Mouse (Mus musculus): ENCODE measurements at regions not wholly inside any gene's neighbourhood (a gene's known extent, or its start where the extent isn't known, plus 50 kb on each side); places are given as distances from the start of the nearest gene placed in this dataset.

- no peak overlapping the region for H3K4me3 ChIP-seq (ENCODE audit: insufficient read depth, poor library complexity, severe bottlenecking)
- H3K79me2 ChIP-seq (ENCODE audit: control insufficient read depth, insufficient read depth), result no peaks in the 10 kb centered on the region
- no peak for TF ChIP-seq USF1 (IDR thresholded peaks at IDR 0.05; ENCODE audit: low read depth)
- no peak for TF ChIP-seq MYOG (IDR thresholded peaks at IDR 0.05; ENCODE audit: control insufficient read depth, extremely low read depth, insufficient read length)
- H3K79me3 ChIP-seq (ENCODE audit: low read depth), result no peaks in the 10 kb centered on the region
- no peak overlapping the region for H3ac ChIP-seq (ENCODE audit: control insufficient read depth, insufficient read length, low read depth)
- H3K36me3 ChIP-seq (ENCODE audit: control insufficient read depth, insufficient read depth), result no peaks in the 10 kb centered on the region
- H3K27me3 ChIP-seq (ENCODE audit: control insufficient read depth, insufficient read depth, insufficient read length), result no peaks in the 10 kb centered on the region
Measured at GRCm38 (mm10) chr13:44042730-44043493, 258.3 kb downstream of the Cd83 start.

- H3K27me3 ChIP-seq (ENCODE audit: control insufficient read depth, insufficient read depth, insufficient read length), result no peaks in the 10 kb centered on the region
- H3K4me3 ChIP-seq (ENCODE audit: insufficient read depth, poor library complexity, severe bottlenecking), result no peak overlapping the region
- TF ChIP-seq CTCF (IDR thresholded peaks at IDR 0.05; ENCODE audit: control insufficient read depth, insufficient read depth, insufficient read length), result no peak
- TF ChIP-seq FOSL1 (IDR thresholded peaks at IDR 0.05; ENCODE audit: insufficient read depth, low read length, poor library complexity, severe bottlenecking), result no peak
- no peak for TF ChIP-seq CEBPB (IDR thresholded peaks at IDR 0.05; ENCODE audit: low read depth)
- TF ChIP-seq MAX (IDR thresholded peaks at IDR 0.05), result no peak
- no peak for TF ChIP-seq MYOG (IDR thresholded peaks at IDR 0.05; ENCODE audit: control insufficient read depth, extremely low read depth, insufficient read length)
- no peak for TF ChIP-seq MYOD1 (IDR thresholded peaks at IDR 0.05; ENCODE audit: control insufficient read depth, insufficient read length, low read depth)
- TF ChIP-seq USF1 (IDR thresholded peaks at IDR 0.05; ENCODE audit: low read depth), result no peak
- no peaks in the 10 kb centered on the region for H3K79me2 ChIP-seq (ENCODE audit: control insufficient read depth, insufficient read depth)
- H3K79me3 ChIP-seq (ENCODE audit: low read depth), result no peaks in the 10 kb centered on the region
- H3K36me3 ChIP-seq (ENCODE audit: control insufficient read depth, insufficient read depth), result no peaks in the 10 kb centered on the region
- H3ac ChIP-seq (ENCODE audit: control insufficient read depth, insufficient read length, low read depth), result no peak overlapping the region
Measured at GRCm38 (mm10) chr13:44043494-44043885, 258.9 kb downstream of the Cd83 start.

DNA sequence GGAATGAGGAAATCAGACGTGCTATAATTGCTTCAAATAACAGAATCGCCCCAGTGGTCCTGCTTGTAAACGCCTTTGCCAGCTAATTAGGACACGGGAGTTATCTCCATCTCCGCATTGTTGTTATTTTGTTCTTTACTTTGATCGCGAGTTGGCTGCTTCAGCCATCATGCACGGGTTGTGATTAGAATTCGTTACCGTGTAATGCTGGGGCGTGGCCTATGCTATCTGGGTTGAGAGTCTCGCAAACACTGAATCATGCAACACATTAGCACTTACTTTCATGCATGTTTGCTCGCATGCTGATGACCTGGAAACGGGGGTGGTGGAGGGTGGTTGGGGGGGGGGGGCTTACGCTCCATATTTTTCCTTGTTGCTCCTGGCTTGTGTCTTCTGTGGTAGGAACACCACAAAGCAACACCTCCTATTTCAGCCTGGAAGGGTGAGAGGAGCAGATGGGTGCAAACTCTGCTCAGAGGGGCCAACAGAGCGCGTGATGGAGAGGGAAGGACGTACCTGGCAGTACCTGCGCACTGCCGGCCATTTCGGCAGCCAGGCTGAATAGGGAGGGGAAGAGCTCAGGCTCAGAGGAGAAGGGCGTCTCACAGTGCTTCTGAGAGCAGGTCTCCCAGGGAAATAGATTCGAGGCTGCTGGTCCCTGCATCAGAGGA lies 260.1 kb downstream of the Cd83 start:
- H3K27me3 ChIP-seq (ENCODE audit: control insufficient read depth, insufficient read depth, insufficient read length), result no peaks in the 10 kb centered on the region

GRCm38 (mm10) chr13:44046436-44046835 lies 261.9 kb downstream of the Cd83 start:
- Histone ChIP-seq H3K36me3 (ENCODE audit: control insufficient read depth, insufficient read depth) (no peaks in the 10 kb centered on the region), H3K4me3 (ENCODE audit: insufficient read depth, poor library complexity, severe bottlenecking) (no peak overlapping the region), H3ac (ENCODE audit: control insufficient read depth, insufficient read length, low read depth) (no peak overlapping the region), H3K27me3 (ENCODE audit: control insufficient read depth, insufficient read depth, insufficient read length) (no peaks in the 10 kb centered on the region), H3K79me3 (ENCODE audit: low read depth) (no peaks in the 10 kb centered on the region), H3K79me2 (ENCODE audit: control insufficient read depth, insufficient read depth) (no peaks in the 10 kb centered on the region)
- TF ChIP-seq CTCF (IDR thresholded peaks at IDR 0.05; ENCODE audit: control insufficient read depth, insufficient read depth, insufficient read length), result no peak
- no peak for TF ChIP-seq USF1 (IDR thresholded peaks at IDR 0.05; ENCODE audit: low read depth)
- no peak for TF ChIP-seq MYOD1 (IDR thresholded peaks at IDR 0.05; ENCODE audit: control insufficient read depth, insufficient read length, low read depth)
- TF ChIP-seq FOSL1 (IDR thresholded peaks at IDR 0.05; ENCODE audit: insufficient read depth, low read length, poor library complexity, severe bottlenecking), result no peak
- TF ChIP-seq MYOG (IDR thresholded peaks at IDR 0.05; ENCODE audit: control insufficient read depth, extremely low read depth, insufficient read length), result no peak
- no peak for TF ChIP-seq CEBPB (IDR thresholded peaks at IDR 0.05; ENCODE audit: low read depth)
- TF ChIP-seq MAX (IDR thresholded peaks at IDR 0.05), result no peak

More for the DNA sequence above, 260.1 kb downstream of the Cd83 start:
- Histone ChIP-seq H3K4me3 (ENCODE audit: insufficient read depth, poor library complexity, severe bottlenecking) (no peak overlapping the region), H3K36me3 (ENCODE audit: control insufficient read depth, insufficient read depth) (no peaks in the 10 kb centered on the region), H3ac (ENCODE audit: control insufficient read depth, insufficient read length, low read depth) (no peak overlapping the region), H3K79me2 (ENCODE audit: control insufficient read depth, insufficient read depth) (no peaks in the 10 kb centered on the region), H3K79me3 (ENCODE audit: low read depth) (no peaks in the 10 kb centered on the region)
- TF ChIP-seq MYOD1 (IDR thresholded peaks at IDR 0.05; ENCODE audit: control insufficient read depth, insufficient read length, low read depth) (no peak), MAX (IDR thresholded peaks at IDR 0.05) (no peak), CEBPB (IDR thresholded peaks at IDR 0.05; ENCODE audit: low read depth) (no peak), CTCF (IDR thresholded peaks at IDR 0.05; ENCODE audit: control insufficient read depth, insufficient read depth, insufficient read length) (no peak), MYOG (IDR thresholded peaks at IDR 0.05; ENCODE audit: control insufficient read depth, extremely low read depth, insufficient read length) (no peak), FOSL1 (IDR thresholded peaks at IDR 0.05; ENCODE audit: insufficient read depth, low read length, poor library complexity, severe bottlenecking) (no peak), USF1 (IDR thresholded peaks at IDR 0.05; ENCODE audit: low read depth) (no peak)

DNA sequence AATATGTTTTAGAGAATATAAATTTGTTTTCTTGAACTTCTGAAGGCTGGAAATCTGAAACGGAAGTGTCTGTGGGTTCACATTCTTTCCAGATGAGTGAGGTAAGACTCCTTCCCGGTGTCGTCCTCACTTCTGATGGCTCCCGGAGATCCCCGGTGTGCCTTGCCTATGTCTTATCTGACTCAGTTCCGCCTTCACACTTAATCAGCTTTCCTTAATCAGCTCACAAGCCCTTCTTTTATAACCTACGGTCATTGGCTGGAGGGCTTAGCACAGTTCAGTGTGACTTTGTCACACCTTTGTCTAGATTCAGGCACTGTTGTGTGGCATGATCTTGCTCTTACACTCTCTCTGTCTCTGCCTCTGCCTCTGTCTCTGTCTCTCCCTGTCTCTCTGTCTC lies 269.6 kb downstream of the Cd83 start:
- Histone ChIP-seq H3K4me3 (ENCODE audit: insufficient read depth, poor library complexity, severe bottlenecking) (no peak overlapping the region), H3K36me3 (ENCODE audit: control insufficient read depth, insufficient read depth) (no peaks in the 10 kb centered on the region), H3K79me2 (ENCODE audit: control insufficient read depth, insufficient read depth) (no peaks in the 10 kb centered on the region), H3K27me3 (ENCODE audit: control insufficient read depth, insufficient read depth, insufficient read length) (no peaks in the 10 kb centered on the region), H3K79me3 (ENCODE audit: low read depth) (no peaks in the 10 kb centered on the region), H3ac (ENCODE audit: control insufficient read depth, insufficient read length, low read depth) (no peak overlapping the region)
- no peak for TF ChIP-seq MAX (IDR thresholded peaks at IDR 0.05)
- TF ChIP-seq MYOG (IDR thresholded peaks at IDR 0.05; ENCODE audit: control insufficient read depth, extremely low read depth, insufficient read length), result no peak
- TF ChIP-seq USF1 (IDR thresholded peaks at IDR 0.05; ENCODE audit: low read depth), result no peak
- TF ChIP-seq FOSL1 (IDR thresholded peaks at IDR 0.05; ENCODE audit: insufficient read depth, low read length, poor library complexity, severe bottlenecking), result no peak
- TF ChIP-seq CTCF (IDR thresholded peaks at IDR 0.05; ENCODE audit: control insufficient read depth, insufficient read depth, insufficient read length), result no peak
- no peak for TF ChIP-seq CEBPB (IDR thresholded peaks at IDR 0.05; ENCODE audit: low read depth)
- no peak for TF ChIP-seq MYOD1 (IDR thresholded peaks at IDR 0.05; ENCODE audit: control insufficient read depth, insufficient read length, low read depth)

Measured in C2C12 (cell line).